Mouse (Mus musculus): Measurements from ENCODE around the gene 1700012B07Rik. TPM values are rescaled to one million over a fixed set of nuclear protein-coding genes. Genes with fewer than 3 reads are reported as not detected.

The 1700012B07Rik gene
- total and polyA plus RNA-seq, 3 experiments, result not detected

DNA sequence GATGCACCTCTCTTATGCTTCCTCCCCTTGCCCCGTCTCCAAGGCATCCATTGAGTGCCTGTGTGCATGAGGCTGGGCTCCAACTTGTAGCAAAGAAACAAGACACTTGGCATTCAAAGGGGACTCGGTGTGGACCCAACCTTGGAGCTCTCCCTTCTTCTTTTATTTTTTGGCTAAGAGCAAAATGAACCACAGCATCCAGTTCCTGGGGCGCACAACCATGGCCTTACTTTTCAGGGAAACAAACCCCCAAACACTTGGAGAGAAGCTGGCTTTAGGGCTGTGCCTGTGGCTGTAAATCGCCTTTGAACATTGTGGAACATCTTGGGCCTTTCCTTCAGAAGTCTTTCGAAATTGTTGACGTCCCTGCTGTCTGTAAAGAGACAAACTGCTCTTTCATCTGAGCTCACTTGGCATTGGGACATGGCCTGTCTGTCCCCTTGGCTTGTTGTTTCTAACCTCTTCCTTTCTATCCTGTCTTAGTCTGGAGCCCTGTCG, 73.7 kb downstream of the 1700012B07Rik start:
- H3K4me3 ChIP-seq (ENCODE audit: control insufficient read depth in 1 of 2, insufficient read depth in 1 of 2, low read depth in 2 of 2, low read length in 2 of 2), result no peak overlapping the region
- no peak overlapping the region for H3K27ac ChIP-seq (ENCODE audit: control insufficient read depth, low read depth, low read length)
- no peak overlapping the region for H3K9ac ChIP-seq (ENCODE audit: control insufficient read depth, low read depth, low read length, poor library complexity, severe bottlenecking)
- DNase-seq (ENCODE audit: low read depth, low spot score), result no peak
- H3K4me1 ChIP-seq (ENCODE audit: control insufficient read depth in 1 of 2, insufficient read depth in 2 of 2, low read length in 2 of 2), result no peaks in the 10 kb centered on the region
- H3K79me2 ChIP-seq (ENCODE audit: control insufficient read depth, insufficient read depth, low read length, poor library complexity), result no peaks in the 10 kb centered on the region
- no peaks in the 10 kb centered on the region for H3K36me3 ChIP-seq (ENCODE audit: control insufficient read depth in 1 of 2, insufficient read depth in 2 of 2, low read length in 2 of 2)
- H3K27me3 ChIP-seq (ENCODE audit: control insufficient read depth in 1 of 2, insufficient read depth in 2 of 2, low read length in 2 of 2), result peaks cover 0 to 2% of the 10 kb centered on the region in 2 experiments; a peak in 2 of 4 replicates
- TF ChIP-seq NRF1 (IDR thresholded peaks at IDR 0.05; ENCODE audit: insufficient read depth, low read depth, low read length, poor library complexity, severe bottlenecking) (no peak), GABPA (IDR thresholded peaks at IDR 0.05; ENCODE audit: low read depth, low read length) (no peak), SIN3A (IDR thresholded peaks at IDR 0.05; ENCODE audit: low read length) (no peak), MAFK (IDR thresholded peaks at IDR 0.05; ENCODE audit: borderline replicate concordance, low read depth, low read length) (no peak), BHLHE40 (IDR thresholded peaks at IDR 0.05; ENCODE audit: borderline replicate concordance, low read depth, low read length) (no peak), MAX (IDR thresholded peaks at IDR 0.05; ENCODE audit: low read length) (no peak), KAT2A (conservative IDR thresholded peaks at IDR 0.05; ENCODE audit: low read depth, low read length) (no peak), CHD2 (IDR thresholded peaks at IDR 0.05; ENCODE audit: low read length) (no peak), MEF2A (IDR thresholded peaks at IDR 0.05; ENCODE audit: extremely low read depth, insufficient replicate concordance, low read depth, low read length, poor library complexity, severe bottlenecking) (no peak)
- no peaks in the 10 kb centered on the region for H3K9me3 ChIP-seq (replicated peaks; ENCODE audit: insufficient read depth, low read length)

GRCm38 (mm10) chr11:109751636-109752603, 75.9 kb downstream of the 1700012B07Rik start:
- H3K4me3 ChIP-seq (ENCODE audit: control insufficient read depth in 1 of 2, insufficient read depth in 1 of 2, low read depth in 2 of 2, low read length in 2 of 2), result no peak overlapping the region
- H3K27ac ChIP-seq (ENCODE audit: control insufficient read depth, low read depth, low read length), result no peak overlapping the region
- H3K9me3 ChIP-seq (replicated peaks; ENCODE audit: insufficient read depth, low read length), result no peaks in the 10 kb centered on the region
- DNase-seq (ENCODE audit: low read depth, low spot score), result no peak
- no peaks in the 10 kb centered on the region for H3K36me3 ChIP-seq (ENCODE audit: control insufficient read depth in 1 of 2, insufficient read depth in 2 of 2, low read length in 2 of 2)
- H3K4me1 ChIP-seq (ENCODE audit: control insufficient read depth in 1 of 2, insufficient read depth in 2 of 2, low read length in 2 of 2), result no peaks in the 10 kb centered on the region
- no peak for TF ChIP-seq USF2 (IDR thresholded peaks at IDR 0.05; ENCODE audit: borderline replicate concordance in 1 of 2, insufficient read depth in 1 of 2, low read depth in 1 of 2, low read length in 2 of 2)
- no peaks in the 10 kb centered on the region for H3K79me2 ChIP-seq (ENCODE audit: control insufficient read depth, insufficient read depth, low read length, poor library complexity)
- H3K27me3 ChIP-seq (ENCODE audit: control insufficient read depth in 1 of 2, insufficient read depth in 2 of 2, low read length in 2 of 2), result peaks cover 0 to 2% of the 10 kb centered on the region in 2 experiments; a peak in 2 of 4 replicates
- H3K9ac ChIP-seq (ENCODE audit: control insufficient read depth, low read depth, low read length, poor library complexity, severe bottlenecking), result no peak overlapping the region

DNA sequence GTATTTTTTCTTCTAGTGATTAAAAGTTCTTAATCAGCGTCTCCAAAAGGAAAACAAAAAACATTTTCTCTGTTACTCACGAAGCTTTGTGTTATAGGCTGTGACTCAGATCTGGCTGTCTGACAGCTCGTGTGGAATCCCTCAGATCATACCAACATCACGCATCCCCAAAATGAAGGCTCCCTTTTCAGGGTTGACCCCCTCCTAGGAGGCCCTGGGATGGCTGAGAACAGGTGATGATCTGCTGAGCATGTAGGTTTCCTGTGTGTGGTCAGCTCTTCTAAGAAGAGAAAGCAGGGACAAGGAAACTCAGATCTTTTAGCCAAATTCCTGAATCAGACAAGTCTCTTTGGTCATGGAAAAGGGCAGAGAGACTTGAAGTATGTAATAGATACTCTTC, 82.6 kb downstream of the 1700012B07Rik start:
- no peak overlapping the region for H3K4me3 ChIP-seq (ENCODE audit: control insufficient read depth in 1 of 2, insufficient read depth in 1 of 2, low read depth in 2 of 2, low read length in 2 of 2)
- H3K79me2 ChIP-seq (ENCODE audit: control insufficient read depth, insufficient read depth, low read length, poor library complexity), result no peaks in the 10 kb centered on the region
- H3K4me1 ChIP-seq (ENCODE audit: control insufficient read depth in 1 of 2, insufficient read depth in 2 of 2, low read length in 2 of 2), result no peaks in the 10 kb centered on the region
- H3K27me3 ChIP-seq (ENCODE audit: control insufficient read depth in 1 of 2, insufficient read depth in 2 of 2, low read length in 2 of 2), result no peaks in the 10 kb centered on the region
- H3K9ac ChIP-seq (ENCODE audit: control insufficient read depth, low read depth, low read length, poor library complexity, severe bottlenecking), result no peak overlapping the region
- no peaks in the 10 kb centered on the region for H3K9me3 ChIP-seq (replicated peaks; ENCODE audit: insufficient read depth, low read length)
- H3K27ac ChIP-seq (ENCODE audit: control insufficient read depth, low read depth, low read length), result no peak overlapping the region
- no peaks in the 10 kb centered on the region for H3K36me3 ChIP-seq (ENCODE audit: control insufficient read depth in 1 of 2, insufficient read depth in 2 of 2, low read length in 2 of 2)
- no peak for TF ChIP-seq SMC3 (IDR thresholded peaks at IDR 0.05; ENCODE audit: low read depth, low read length)
- TF ChIP-seq E2F4 (IDR thresholded peaks at IDR 0.05; ENCODE audit: borderline replicate concordance, low read depth, low read length), result no peak
- TF ChIP-seq POLR2AphosphoS2 (IDR thresholded peaks at IDR 0.05; ENCODE audit: low read length), result no peak
- TF ChIP-seq MYC (IDR thresholded peaks at IDR 0.05; ENCODE audit: low read depth, low read length), result no peak
- TF ChIP-seq ZMIZ1 (IDR thresholded peaks at IDR 0.05; ENCODE audit: low read depth, low read length), result no peak
- no peak for TF ChIP-seq TCF12 (IDR thresholded peaks at IDR 0.05; ENCODE audit: low read depth, low read length)
- TF ChIP-seq TAL1 (IDR thresholded peaks at IDR 0.05; ENCODE audit: low read length), result no peak
- no peak for TF ChIP-seq MAFK (IDR thresholded peaks at IDR 0.05; ENCODE audit: borderline replicate concordance, low read depth, low read length)
- no peak for TF ChIP-seq USF1 (IDR thresholded peaks at IDR 0.05; ENCODE audit: low read depth, low read length)
- no peak for TF ChIP-seq KAT2A (conservative IDR thresholded peaks at IDR 0.05; ENCODE audit: low read depth, low read length)
- TF ChIP-seq GABPA (IDR thresholded peaks at IDR 0.05; ENCODE audit: low read depth, low read length), result no peak
- TF ChIP-seq MAX (IDR thresholded peaks at IDR 0.05; ENCODE audit: low read length), result no peak
- no peak for TF ChIP-seq TBP (IDR thresholded peaks at IDR 0.05; ENCODE audit: low read depth, low read length)
- no peak for TF ChIP-seq CHD1 (IDR thresholded peaks at IDR 0.05; ENCODE audit: low read depth, low read length)
- no peak for TF ChIP-seq CTCF (IDR thresholded peaks at IDR 0.05 in 2 of 3, conservative IDR thresholded peaks at IDR 0.05 in 1 of 3; ENCODE audit: control insufficient read depth in 1 of 3, insufficient read depth in 1 of 3, low read depth in 2 of 3, low read length in 3 of 3, poor library complexity in 1 of 3, severe bottlenecking in 1 of 3)
- DNase-seq (ENCODE audit: low read depth, low spot score), result no peak
